Mouse (Mus musculus) monocyte, adult 5-6 weeks (primary cell): ENCODE measurements around the gene Slc4a4. TPM values are rescaled to one million over a fixed set of nuclear protein-coding genes. Genes with fewer than 3 reads are reported as not detected.

Experiments used
- ATAC-seq: fragments of 153-309, 156-312 bp; replicated peaks from 2 replicates; pipeline ENCODE4 v1.8.0; 2017; ENCODE audit warnings: mild to moderate bottlenecking; ENCODE audit not compliant: low TSS enrichment, insufficient number of reproducible peaks, severe bottlenecking, poor library complexity, low FRiP score
- total RNA-seq: library from RNA; stranded (forward); fragments of 200-1000, 200-491, 200-594 nt; gene quantifications from 3 replicates; pipeline ENCODE4 v1.2.3, GENCODE M21; 2017

The Slc4a4 gene
- total RNA-seq, 1 experiment from 2014 or later: not detected

GRCm38 (mm10) chr5:88952757-88953577 is 66.3 kb downstream of the Slc4a4 start:
- ATAC-seq: peak; percentile 27; the same call in 1 of the 2 replicates

- ATAC-seq: no peak
Measured at GRCm38 (mm10) chr5:88957735-88958134, 71.1 kb downstream of the Slc4a4 start.

- ATAC-seq: no peak
Measured at GRCm38 (mm10) chr5:88958966-88959365, 72.3 kb downstream of the Slc4a4 start.

GRCm38 (mm10) chr5:88959412-88959811 is 72.8 kb downstream of the Slc4a4 start:
- ATAC-seq: no peak

GRCm38 (mm10) chr5:88960342-88961105 is 73.9 kb downstream of the Slc4a4 start:
- ATAC-seq: no peak

- ATAC-seq: no peak
Measured at GRCm38 (mm10) chr5:88961351-88961761, 74.7 kb downstream of the Slc4a4 start.

- no peak for ATAC-seq
Measured at GRCm38 (mm10) chr5:88964685-88965290, 78.2 kb downstream of the Slc4a4 start.

GRCm38 (mm10) chr5:88966507-88966906 is 79.9 kb downstream of the Slc4a4 start:
- no peak for ATAC-seq

GRCm38 (mm10) chr5:88968923-88969639 is 82.5 kb downstream of the Slc4a4 start:
- ATAC-seq: no peak

- no peak for ATAC-seq
Measured at GRCm38 (mm10) chr5:88971554-88971953, 84.9 kb downstream of the Slc4a4 start.

GRCm38 (mm10) chr5:88972277-88972676 is 85.7 kb downstream of the Slc4a4 start:
- no peak for ATAC-seq

- ATAC-seq: no peak
Measured at GRCm38 (mm10) chr5:88973130-88973529, 86.5 kb downstream of the Slc4a4 start.

- no peak for ATAC-seq
Measured at GRCm38 (mm10) chr5:88975694-88976093, 89.1 kb downstream of the Slc4a4 start.

- ATAC-seq: no peak
Measured at GRCm38 (mm10) chr5:88976428-88976827, 89.8 kb downstream of the Slc4a4 start.

- ATAC-seq: no peak
Measured at GRCm38 (mm10) chr5:88980740-88981139, 94.1 kb downstream of the Slc4a4 start.

- ATAC-seq: peak; percentile 77
Measured at GRCm38 (mm10) chr5:88981243-88982014, 94.8 kb downstream of the Slc4a4 start.

- no peak for ATAC-seq
Measured at GRCm38 (mm10) chr5:88982040-88982736, 95.6 kb downstream of the Slc4a4 start.

- ATAC-seq: no peak
Measured at GRCm38 (mm10) chr5:88983170-88983569, 96.6 kb downstream of the Slc4a4 start.
